ENCODE assay signal across 16 mouse cellular contexts in the genomic region with DNA sequence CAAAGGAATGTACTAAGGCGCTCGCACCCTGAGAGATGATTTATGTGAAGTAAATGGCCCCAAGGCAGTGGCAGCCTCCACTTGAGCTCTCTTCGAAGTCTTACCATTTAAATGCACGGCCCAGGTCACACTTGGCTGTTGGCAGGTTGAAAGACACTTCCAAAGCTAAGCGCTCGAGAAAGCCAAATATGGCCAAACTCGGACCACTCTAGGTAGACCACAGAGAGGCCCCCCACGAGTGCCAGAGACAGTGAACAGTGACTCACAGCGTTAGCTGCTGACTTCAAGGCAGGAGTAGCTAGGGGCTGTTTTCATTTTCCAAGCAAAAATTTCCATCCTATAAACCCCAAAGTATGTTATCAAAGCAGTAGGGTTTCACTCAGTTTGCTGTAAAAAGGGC.
DNase-seq lines count a peak whose midpoint lies in the region; ATAC-seq and TF ChIP-seq lines count a peak whose summit lies in the region.
"Had no signal": no experiment of that assay in that cellular context is flagged by ENCODE, and none has a peak within 500 bp of the region (broad histone marks: within the 10 kb centered on the region; RNA-seq: fewer than 3 reads in every experiment).

No protein-coding gene starts in this region.

- H3K9ac ChIP-seq in heart, embryonic 13.5 days = no peak overlapping the region
- H3K9ac ChIP-seq in lung, embryonic 14.5 days = no peak overlapping the region
- no peak overlapping the region for H3K9ac ChIP-seq in limb, embryonic 13.5 days
- no peak overlapping the region for H3K9ac ChIP-seq in forebrain, embryonic 15.5 days (replicated peaks)
- H3K9ac ChIP-seq: embryonic facial prominence, embryonic 15.5 days; forebrain, embryonic 12.5 days; liver, embryonic 12.5 days had no signal

- H3K4me3 ChIP-seq in heart, embryonic 13.5 days = no peak overlapping the region
- no peak overlapping the region for H3K4me3 ChIP-seq in lung, embryonic 14.5 days (ENCODE audit: low read depth, low read length)
- H3K4me3 ChIP-seq in lung, adult 2 months (replicated peaks; ENCODE audit: extremely low read depth, low read depth, low read length) = no peak overlapping the region
- H3K4me3 ChIP-seq in limb, embryonic 13.5 days = no peak overlapping the region
- no peak overlapping the region for H3K4me3 ChIP-seq in forebrain, embryonic 15.5 days
- H3K4me3 ChIP-seq: embryonic facial prominence, embryonic 15.5 days; forebrain, embryonic 12.5 days; liver, embryonic 12.5 days had no signal

- TF ChIP-seq POLR2A in lung, adult 2 months (IDR thresholded peaks at IDR 0.05; ENCODE audit: borderline replicate concordance, extremely low read depth, low read depth, low read length) = no peak

- H3K4me2 ChIP-seq in heart, embryonic 13.5 days = peak overlapping the region; percentile 31
- no peak overlapping the region for H3K4me2 ChIP-seq in lung, embryonic 14.5 days
- H3K4me2 ChIP-seq in limb, embryonic 13.5 days (replicated peaks) = peak overlapping the region; percentile 16; the same call in 1 of the 2 replicates
- no peak overlapping the region for H3K4me2 ChIP-seq in forebrain, embryonic 15.5 days (replicated peaks)
- H3K4me2 ChIP-seq: embryonic facial prominence, embryonic 15.5 days; forebrain, embryonic 12.5 days; liver, embryonic 12.5 days; midbrain, embryonic 11.5 days had no signal

- 33% methylated on average over 9 of the region's 9 CpGs for WGBS in heart, embryonic 13.5 days
- 31% methylated on average over 9 of the region's 9 CpGs for WGBS in lung, embryonic 14.5 days
- WGBS in lung, adult 2 months = 75% methylated on average over 9 of the region's 9 CpGs
- WGBS in limb, embryonic 13.5 days = 38% methylated on average over 9 of the region's 9 CpGs
- 86% methylated on average over 9 of the region's 9 CpGs for WGBS in forebrain, embryonic 15.5 days

- ATAC-seq in heart, embryonic 13.5 days (ENCODE audit: extremely low read depth, insufficient number of reproducible peaks, low FRiP score, low TSS enrichment) = no peak
- ATAC-seq in lung, embryonic 14.5 days (ENCODE audit: insufficient read depth) = no peak
- ATAC-seq in limb, embryonic 13.5 days (ENCODE audit: low FRiP score, low read depth) = peak; percentile 58; the same call in 1 of the 2 replicates
- ATAC-seq in forebrain, embryonic 15.5 days (replicated peaks) = no peak
- ATAC-seq: liver, embryonic 12.5 days had no signal

- H3K36me3 ChIP-seq in heart, embryonic 13.5 days = no peaks in the 10 kb centered on the region
- H3K36me3 ChIP-seq in lung, embryonic 14.5 days (ENCODE audit: insufficient read depth) = no peaks in the 10 kb centered on the region
- H3K36me3 ChIP-seq in limb, embryonic 13.5 days = no peaks in the 10 kb centered on the region
- no peaks in the 10 kb centered on the region for H3K36me3 ChIP-seq in forebrain, embryonic 15.5 days
- H3K36me3 ChIP-seq: embryonic facial prominence, embryonic 15.5 days; forebrain, embryonic 12.5 days; G1E; liver, embryonic 12.5 days had no signal

- H3K9me3 ChIP-seq in heart, embryonic 13.5 days = no peaks in the 10 kb centered on the region
- H3K9me3 ChIP-seq in lung, embryonic 14.5 days (ENCODE audit: low read depth, low read length) = no peaks in the 10 kb centered on the region
- H3K9me3 ChIP-seq in limb, embryonic 13.5 days = no peaks in the 10 kb centered on the region
- H3K9me3 ChIP-seq in forebrain, embryonic 15.5 days = no peaks in the 10 kb centered on the region
- H3K9me3 ChIP-seq: embryonic facial prominence, embryonic 15.5 days; forebrain, embryonic 12.5 days; liver, embryonic 12.5 days had no signal

- H3K27me3 ChIP-seq in heart, embryonic 13.5 days (replicated peaks) = no peaks in the 10 kb centered on the region
- no peaks in the 10 kb centered on the region for H3K27me3 ChIP-seq in lung, embryonic 14.5 days (ENCODE audit: insufficient read depth, low read length)
- no peaks in the 10 kb centered on the region for H3K27me3 ChIP-seq in limb, embryonic 13.5 days
- H3K27me3 ChIP-seq in forebrain, embryonic 15.5 days = no peaks in the 10 kb centered on the region
- H3K27me3 ChIP-seq: embryonic facial prominence, embryonic 15.5 days; forebrain, embryonic 12.5 days had no signal

- H3K27ac ChIP-seq in heart, embryonic 13.5 days (replicated peaks) = peak overlapping the region; percentile 76
- H3K27ac ChIP-seq in lung, embryonic 14.5 days (ENCODE audit: low read depth) = peak overlapping the region; percentile 68; the same call in 1 of the 2 replicates
- H3K27ac ChIP-seq in limb, embryonic 13.5 days = peak overlapping the region; percentile 10; the same call in 1 of the 2 replicates
- no peak overlapping the region for H3K27ac ChIP-seq in forebrain, embryonic 15.5 days (replicated peaks)
- H3K27ac ChIP-seq: embryonic facial prominence, embryonic 15.5 days; forebrain, embryonic 12.5 days; liver, embryonic 12.5 days had no signal

- no peak for DNase-seq in heart, postnatal 4 days
- peak; percentile 47 for DNase-seq in lung, embryonic 14.5 days
- no peak for DNase-seq in lung, adult 2 months
- no peak for DNase-seq in thymus, postnatal 14 days
- DNase-seq: adrenal gland, adult 2 months; cerebellum, adult 9-10 months; lung, postnatal 14 days; spleen, adult 18-20 months had no signal

- H3K4me1 ChIP-seq in heart, embryonic 13.5 days = peaks cover 86% of the 10 kb centered on the region
- peaks cover 38% of the 10 kb centered on the region for H3K4me1 ChIP-seq in lung, embryonic 14.5 days (ENCODE audit: insufficient read depth)
- peaks cover 26% of the 10 kb centered on the region for H3K4me1 ChIP-seq in lung, adult 2 months (ENCODE audit: control insufficient read depth, insufficient read depth, low read length)
- peaks cover 36% of the 10 kb centered on the region for H3K4me1 ChIP-seq in limb, embryonic 13.5 days
- H3K4me1 ChIP-seq in forebrain, embryonic 15.5 days = peaks cover 17% of the 10 kb centered on the region
- H3K4me1 ChIP-seq: liver, embryonic 12.5 days had no signal

- no peak for TF ChIP-seq CTCF in lung, embryonic 14.5 days (IDR thresholded peaks at IDR 0.05; ENCODE audit: low read depth)
- no peak for TF ChIP-seq CTCF in lung, adult 2 months (IDR thresholded peaks at IDR 0.05; ENCODE audit: insufficient read depth, low read length)

Comparison
In these comparisons a context has a peak if more than half of its experiments do, and no peak if none do; other contexts are left out.
1. H3K4me2 ChIP-seq: peak in heart, embryonic 13.5 days (single experiment) and limb, embryonic 13.5 days (single experiment); none in lung, embryonic 14.5 days (single experiment) and forebrain, embryonic 15.5 days (single experiment).